Mouse (Mus musculus): ENCODE measurements around the gene Cntn6.

Cntn6 gene

GRCm38 (mm10) chr6:104492490-104493431 is at the start of gene Cntn6:
TSS of gene Cntn6 (plus strand) at chr6:104492790.
- no peak for DNase-seq

- DNase-seq: no peak
Observed at GRCm38 (mm10) chr6:104443731-104444130, 48.9 kb upstream of the Cntn6 start.

GRCm38 (mm10) chr6:104470706-104471105 is 21.9 kb upstream of the Cntn6 start:
- DNase-seq: no peak

GRCm38 (mm10) chr6:104479242-104479641 is 13.3 kb upstream of the Cntn6 start:
- no peak for DNase-seq

GRCm38 (mm10) chr6:104493459-104493858 is 869 bp downstream of the Cntn6 start:
- DNase-seq: no peak

- DNase-seq: no peak
Observed at GRCm38 (mm10) chr6:104495801-104496200, 3.2 kb downstream of the Cntn6 start.

GRCm38 (mm10) chr6:104563993-104564392 is 71.4 kb downstream of the Cntn6 start:
- DNase-seq: no peak

GRCm38 (mm10) chr6:104569564-104569963 is 77.0 kb downstream of the Cntn6 start:
- no peak for DNase-seq

- DNase-seq: no peak
Observed at GRCm38 (mm10) chr6:104588028-104588427, 95.4 kb downstream of the Cntn6 start.

GRCm38 (mm10) chr6:104600838-104601397 is 108.3 kb downstream of the Cntn6 start:
- no peak for DNase-seq

GRCm38 (mm10) chr6:104602894-104603293 is 110.3 kb downstream of the Cntn6 start:
- no peak for DNase-seq

GRCm38 (mm10) chr6:104603371-104603770 is 110.8 kb downstream of the Cntn6 start:
- no peak for DNase-seq

- no peak for DNase-seq
Observed at GRCm38 (mm10) chr6:104605214-104605613, 112.6 kb downstream of the Cntn6 start.

- no peak for DNase-seq
Observed at GRCm38 (mm10) chr6:104653518-104653917, 160.9 kb downstream of the Cntn6 start.

- no peak for DNase-seq
Observed at GRCm38 (mm10) chr6:104668701-104669100, 176.1 kb downstream of the Cntn6 start.

GRCm38 (mm10) chr6:104674249-104674648 is 181.7 kb downstream of the Cntn6 start:
- DNase-seq: no peak

- no peak for DNase-seq
Observed at GRCm38 (mm10) chr6:104679809-104680495, 187.4 kb downstream of the Cntn6 start.

- DNase-seq: no peak
Observed at GRCm38 (mm10) chr6:104687980-104688379, 195.4 kb downstream of the Cntn6 start.

GRCm38 (mm10) chr6:104688439-104689125 is 196.0 kb downstream of the Cntn6 start:
- no peak for DNase-seq

- DNase-seq: no peak
Observed at GRCm38 (mm10) chr6:104728571-104728970, 236.0 kb downstream of the Cntn6 start.

GRCm38 (mm10) chr6:104734256-104734655 is 241.7 kb downstream of the Cntn6 start:
- DNase-seq: no peak

- no peak for DNase-seq
Observed at GRCm38 (mm10) chr6:104738999-104739398, 246.4 kb downstream of the Cntn6 start.

- DNase-seq: no peak
Observed at GRCm38 (mm10) chr6:104758125-104758524, 265.5 kb downstream of the Cntn6 start.
